Mouse (Mus musculus) liver, embryonic 14.5 days (tissue): ENCODE data around the gene B3gnt3.

Source experiments
- CTCF ChIP-seq: IDR thresholded peaks from 2 replicates; pipeline ENCODE4 v1.5.1; 2016; ENCODE audit warnings: antibody characterized with exemption, low read depth, control low read depth
- EP300 ChIP-seq: IDR thresholded peaks from 2 replicates; pipeline ENCODE4 v1.6.1; 2016; ENCODE audit warnings: antibody characterized with exemption, low read depth

DNA sequence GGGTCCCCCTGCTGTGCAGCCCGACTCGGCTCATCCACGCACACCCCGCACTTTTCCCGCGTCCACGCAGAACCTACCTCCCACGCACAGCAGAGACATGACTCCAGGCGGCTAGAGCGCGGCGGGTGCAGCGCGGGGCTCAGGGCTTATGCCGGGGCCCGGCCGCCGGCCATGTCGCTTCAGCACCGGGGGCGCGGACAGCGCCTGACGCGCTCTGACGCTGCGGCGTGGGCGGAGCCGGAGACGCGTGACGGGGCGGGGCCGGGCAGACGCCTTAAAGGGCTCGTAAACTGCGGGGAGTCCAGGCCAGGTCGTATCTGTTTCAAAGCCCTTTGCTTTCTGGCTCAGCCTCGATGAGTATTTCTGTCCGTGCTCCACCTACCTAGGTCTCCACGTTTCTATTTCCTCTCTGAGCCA is 30.0 kb downstream of the B3gnt3 start, which contains the start of gene Unc13a:
- TF ChIP-seq EP300 (no peak), CTCF (no peak)
